Mouse (Mus musculus) ovary, postnatal 10 days (tissue): ENCODE measurements around the gene Ndufaf4.
"Not testable (repeated sequence)": the region's sequence is repeated elsewhere in the genome, so short reads cannot be mapped to it uniquely, and the experiment has no call there.

Experiments
- DNase-seq: peaks from one replicate; pipeline ENCODE4 v3.0.0; 2022; ENCODE audit warnings: low spot score

Gene Ndufaf4

DNA sequence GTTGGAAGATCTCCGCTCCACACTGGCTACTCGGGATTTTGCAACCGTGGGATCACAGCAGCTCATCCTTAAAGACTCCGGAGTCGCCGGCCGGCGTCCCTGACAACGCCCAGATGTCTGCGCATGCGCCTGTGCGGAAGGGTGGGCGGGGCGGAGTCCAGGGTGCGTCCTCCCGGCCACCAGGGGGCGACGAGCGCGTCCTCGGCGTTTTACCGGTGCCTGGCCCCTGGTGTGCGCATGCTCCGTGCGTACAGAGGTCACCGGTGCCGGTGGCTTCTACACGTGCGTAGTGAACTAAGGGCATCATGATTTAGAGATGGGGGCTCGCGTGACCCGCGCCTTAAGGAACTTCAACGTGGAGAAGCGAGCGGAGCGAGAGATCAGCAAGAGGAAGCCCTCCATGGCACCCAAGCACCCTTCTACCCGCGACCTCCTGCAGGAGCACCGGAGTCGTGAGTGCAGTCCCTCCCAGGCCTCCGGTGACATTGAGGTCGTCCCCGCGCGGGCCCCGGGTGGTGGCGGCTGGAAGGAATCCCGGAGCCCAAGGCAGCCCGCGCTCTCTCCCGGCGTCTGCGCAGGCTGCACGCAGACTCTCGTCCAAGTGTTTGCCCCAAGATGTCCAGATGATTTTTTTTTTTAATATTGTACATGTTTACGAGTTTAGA lies at the start of gene Ndufaf4:
Ndufaf4 (plus strand) TSS at position 233 of the 665 bp plus-strand sequence.
- DNase-seq, result peak; percentile 99

DNA sequence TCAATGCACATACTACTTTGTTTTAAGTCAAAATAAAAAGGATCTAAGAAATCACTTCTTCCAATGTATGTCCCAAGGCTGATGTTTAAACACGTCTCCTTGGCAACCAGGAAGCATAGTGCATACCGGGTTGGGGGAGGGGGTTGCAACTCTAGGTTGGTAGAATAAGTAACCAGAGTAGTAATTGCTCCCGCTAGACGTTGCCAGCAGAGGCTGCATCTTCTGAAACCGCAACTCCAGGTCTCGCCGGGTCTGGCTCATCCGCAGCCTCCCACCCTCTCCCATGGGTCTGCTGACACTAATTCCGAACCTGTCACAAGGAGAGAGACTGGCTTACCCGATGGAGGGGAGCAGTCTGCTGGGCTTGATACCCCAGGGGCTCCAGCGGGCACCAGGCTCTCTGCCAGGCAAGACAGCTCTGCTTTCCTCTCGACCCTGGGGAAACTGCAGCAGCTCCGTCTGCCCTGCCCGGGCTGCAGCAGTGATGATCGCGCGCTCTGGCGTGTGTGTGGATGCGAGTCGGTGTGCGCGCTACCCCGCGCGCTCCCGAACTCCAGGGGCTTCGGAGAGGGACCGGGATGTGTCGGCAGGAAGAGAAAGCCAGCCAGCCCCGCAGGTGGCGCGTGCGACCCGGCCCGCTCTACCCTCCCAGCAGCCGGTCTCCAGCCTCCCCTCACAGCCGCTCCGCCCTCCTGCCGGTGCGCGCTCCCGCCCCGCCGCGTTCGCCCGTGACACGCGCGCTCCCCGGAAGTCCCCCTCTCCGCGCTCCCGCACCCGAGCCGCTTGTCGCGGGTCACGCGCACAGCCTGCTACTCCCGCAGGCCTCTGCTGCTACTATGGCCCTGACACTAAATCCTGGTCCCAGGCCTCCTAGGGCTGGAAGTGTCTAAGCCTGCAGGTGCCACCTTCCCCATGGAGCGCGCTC lies 47.2 kb upstream of the Ndufaf4 start, which contains the start of gene Klhl32:
Klhl32 (minus strand) TSS at position 724 of the 925 bp plus-strand sequence.
- peak; percentile 49 for DNase-seq

DNA sequence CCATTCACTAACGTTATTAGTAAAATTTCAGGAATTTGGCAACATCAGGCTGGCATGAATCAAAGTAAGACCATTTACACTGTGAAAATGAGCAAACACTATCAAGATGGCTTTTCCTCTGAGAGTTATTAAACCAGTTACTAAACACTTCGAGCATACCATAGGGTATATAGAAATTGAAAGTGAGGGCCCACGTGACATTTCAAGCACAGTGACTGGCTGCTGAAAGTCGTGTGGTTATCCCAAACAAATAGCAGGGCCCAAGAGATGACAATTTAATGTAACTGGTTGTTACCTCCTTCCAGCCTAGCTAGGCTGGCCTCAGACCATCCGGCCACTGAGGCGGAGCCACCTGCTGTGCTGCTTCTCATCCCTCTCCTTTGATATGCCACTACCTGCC lies 32.2 kb upstream of the Ndufaf4 start:
- DNase-seq, result no peak

DNA sequence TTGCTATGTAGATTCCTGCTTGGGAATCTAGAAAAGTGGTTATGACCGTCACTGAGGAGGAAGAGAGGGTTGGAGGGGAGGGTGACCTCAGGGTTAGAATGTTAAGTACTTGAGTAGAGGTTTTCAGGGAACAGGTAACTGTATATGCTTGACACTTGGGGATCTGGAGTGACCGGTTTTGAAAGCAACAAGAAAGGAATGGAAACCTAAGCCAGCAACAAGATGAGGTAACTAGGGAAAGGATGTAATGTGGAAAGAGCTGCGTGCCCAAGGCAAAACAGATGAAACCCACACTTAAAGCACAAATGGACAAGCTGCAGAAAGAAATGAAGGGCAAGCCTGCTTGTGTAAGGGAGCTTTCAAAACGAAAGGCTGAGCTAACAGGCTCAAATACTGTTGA lies 28.7 kb upstream of the Ndufaf4 start:
- no peak for DNase-seq

DNA sequence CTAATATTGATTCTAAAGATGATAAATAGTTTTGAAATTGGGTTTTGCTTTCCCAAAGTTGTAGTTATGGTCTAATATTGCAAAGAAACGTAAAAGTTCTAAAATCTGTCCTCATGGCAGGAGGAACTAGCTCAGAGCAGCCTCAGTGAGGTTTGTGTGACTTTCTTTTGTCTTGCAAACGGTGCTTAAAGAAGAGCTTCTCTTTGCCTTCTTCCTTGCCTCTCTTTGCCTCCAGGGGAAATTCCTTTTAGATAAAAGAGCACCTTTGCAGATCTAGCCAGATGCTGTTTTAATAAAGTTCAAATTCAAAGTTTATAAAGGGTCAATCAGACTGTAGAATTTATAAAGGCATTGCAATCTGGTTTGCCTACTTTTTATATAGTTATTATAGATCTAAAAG lies 8.5 kb upstream of the Ndufaf4 start:
- DNase-seq, result not testable (repeated sequence)

DNA sequence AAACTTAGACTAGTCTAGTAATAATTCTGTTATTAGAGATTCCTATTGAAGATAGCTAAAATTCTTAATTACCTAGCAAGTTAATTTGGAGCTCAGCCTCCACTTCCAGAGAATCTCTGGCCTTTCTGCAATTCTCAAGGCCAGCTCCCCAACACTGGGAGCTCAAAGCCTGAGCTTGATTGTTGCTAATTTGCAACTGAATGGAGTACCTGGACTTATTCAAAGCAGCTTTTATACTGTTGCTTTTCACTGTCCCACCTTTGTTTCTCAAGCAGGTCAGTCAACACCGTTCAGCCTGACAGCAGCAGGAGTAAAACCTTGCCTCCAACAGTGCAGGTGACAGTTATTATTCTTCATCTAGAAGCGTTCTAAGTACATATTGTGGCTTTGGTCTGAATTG lies 5.6 kb upstream of the Ndufaf4 start:
- DNase-seq, result not testable (repeated sequence)

DNA sequence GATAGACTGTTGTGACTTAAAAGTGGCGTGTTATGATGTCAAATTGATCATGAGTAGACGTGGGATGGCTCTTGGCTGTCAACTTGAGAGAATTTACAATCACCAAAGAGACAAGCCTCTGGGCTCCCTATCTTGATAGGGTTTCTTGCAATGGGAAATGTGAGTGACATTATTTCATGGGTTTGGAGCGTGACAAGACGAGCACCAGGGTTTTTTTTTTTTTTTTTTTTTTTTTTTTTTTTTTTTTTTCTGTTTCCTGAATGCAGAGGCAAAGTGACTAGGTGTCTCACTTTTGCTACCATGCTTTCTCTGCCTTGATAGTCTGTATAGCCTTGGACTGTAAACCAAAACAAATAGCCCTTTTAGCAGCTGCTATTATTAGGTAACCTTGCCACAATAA lies 3.3 kb upstream of the Ndufaf4 start:
- DNase-seq, result no peak

DNA sequence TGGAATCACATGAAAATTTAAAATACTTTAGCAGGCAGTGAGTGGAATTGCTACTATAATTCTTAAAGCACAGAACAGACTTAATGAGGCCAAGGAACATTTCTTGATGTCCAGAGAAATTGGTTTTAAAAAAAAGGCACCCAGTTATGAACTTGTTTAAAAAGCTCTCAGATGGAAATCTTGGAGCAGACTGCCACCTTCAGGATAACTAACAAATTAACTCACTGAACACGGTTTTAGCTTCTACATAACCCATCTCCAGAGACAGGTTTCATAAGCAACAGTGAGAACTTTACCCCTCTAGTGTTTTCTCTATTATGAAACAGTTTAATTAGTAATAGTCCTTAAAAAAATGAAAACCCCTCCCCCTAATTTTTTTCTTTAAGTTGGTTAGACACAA lies 1.1 kb upstream of the Ndufaf4 start:
- DNase-seq, result no peak

DNA sequence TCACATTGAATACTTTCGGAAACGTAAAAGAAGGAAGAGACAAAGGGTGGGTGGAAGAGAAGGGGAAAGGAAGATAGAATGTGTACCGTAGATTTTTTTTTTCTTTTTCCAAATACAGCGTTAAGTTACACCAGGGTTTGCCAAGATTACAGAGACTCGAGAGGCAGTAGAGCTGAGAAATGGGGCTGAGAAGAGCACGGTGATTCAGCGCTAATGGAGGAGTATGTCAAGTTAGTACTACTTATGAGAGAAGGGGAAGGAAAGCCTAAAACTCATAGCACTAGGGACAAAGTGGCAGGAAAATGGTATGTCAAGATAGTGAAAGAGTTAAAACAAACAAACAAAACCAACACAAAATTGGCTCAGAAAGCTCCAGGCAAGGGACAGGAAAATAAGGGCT lies 532 bp upstream of the Ndufaf4 start:
- no peak for DNase-seq

DNA sequence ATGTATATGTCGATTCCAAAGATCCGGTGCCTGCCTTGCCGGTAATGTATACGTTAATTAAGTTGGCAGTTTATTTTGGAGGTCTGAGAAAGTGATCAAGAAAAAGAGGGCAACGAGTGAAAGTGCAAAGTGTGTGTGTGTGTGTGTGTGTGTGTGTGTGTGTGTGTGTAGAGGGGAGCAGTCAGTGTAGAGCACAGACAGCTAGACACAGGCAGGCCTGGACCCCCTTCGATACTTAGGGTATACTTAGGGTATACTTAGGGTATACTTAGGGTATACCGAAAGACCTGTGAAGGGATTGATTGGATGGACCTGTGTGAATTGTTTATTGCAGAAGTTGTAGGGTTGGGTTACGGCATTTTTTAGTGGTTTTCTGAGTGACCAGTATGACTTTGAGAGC lies 753 bp downstream of the Ndufaf4 start:
- DNase-seq, result no peak

DNA sequence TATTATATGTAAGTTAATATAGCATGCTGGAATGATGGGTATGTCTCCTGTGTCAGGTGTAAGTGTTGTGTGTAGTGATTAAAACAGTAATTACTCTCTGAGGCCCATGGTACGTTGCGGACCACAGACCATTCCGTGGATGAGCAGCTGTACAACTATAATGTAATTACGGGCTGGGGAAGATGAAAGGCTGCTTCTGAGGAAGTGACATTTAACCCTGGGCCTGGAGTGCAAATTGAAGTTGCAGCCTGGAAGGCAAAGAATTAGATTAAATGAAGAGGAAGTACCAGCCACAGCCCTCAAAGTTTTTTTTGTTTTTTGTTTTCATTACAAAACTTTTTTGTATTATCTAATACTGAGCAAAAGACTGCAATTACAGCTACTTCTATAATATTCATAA lies 1.3 kb downstream of the Ndufaf4 start:
- no peak for DNase-seq

DNA sequence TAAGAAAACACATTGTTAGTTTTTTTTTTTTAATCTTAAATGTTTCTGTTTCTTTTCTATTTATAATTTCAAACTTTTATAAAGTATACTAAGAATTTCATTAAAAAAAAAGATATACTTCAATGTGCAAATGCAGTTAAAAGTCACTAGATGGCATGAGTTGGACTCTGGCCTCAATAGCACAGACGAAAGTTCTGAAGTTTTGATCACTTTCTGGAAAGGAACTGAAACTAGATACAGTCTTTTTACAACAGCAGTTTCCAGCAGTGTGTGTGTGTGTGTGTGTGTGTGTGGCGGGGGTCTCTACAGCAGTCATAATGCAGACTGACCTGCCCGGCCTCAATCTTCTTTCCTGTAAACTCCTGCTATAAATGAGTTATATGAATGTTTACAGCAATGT lies 9.9 kb downstream of the Ndufaf4 start:
- no peak for DNase-seq

DNA sequence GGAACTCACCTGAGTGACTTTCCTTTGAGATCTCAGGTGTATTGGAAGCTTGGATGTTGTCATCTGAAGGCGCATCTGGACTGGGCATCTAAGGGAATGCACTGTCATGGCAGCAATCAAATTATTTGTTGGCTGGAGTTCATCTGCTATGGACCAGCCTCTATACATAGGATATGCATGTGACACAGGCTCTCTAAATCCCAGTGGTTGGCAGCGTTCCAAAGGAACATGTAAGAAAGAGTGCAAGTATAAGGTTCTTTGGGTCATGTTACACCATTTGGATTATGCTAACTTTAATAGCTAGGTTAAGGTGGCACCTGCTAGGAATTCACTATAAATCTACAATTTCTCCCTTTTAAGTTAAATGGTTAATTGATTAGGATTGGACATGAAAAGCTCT lies 17.7 kb downstream of the Ndufaf4 start:
- DNase-seq, result no peak

DNA sequence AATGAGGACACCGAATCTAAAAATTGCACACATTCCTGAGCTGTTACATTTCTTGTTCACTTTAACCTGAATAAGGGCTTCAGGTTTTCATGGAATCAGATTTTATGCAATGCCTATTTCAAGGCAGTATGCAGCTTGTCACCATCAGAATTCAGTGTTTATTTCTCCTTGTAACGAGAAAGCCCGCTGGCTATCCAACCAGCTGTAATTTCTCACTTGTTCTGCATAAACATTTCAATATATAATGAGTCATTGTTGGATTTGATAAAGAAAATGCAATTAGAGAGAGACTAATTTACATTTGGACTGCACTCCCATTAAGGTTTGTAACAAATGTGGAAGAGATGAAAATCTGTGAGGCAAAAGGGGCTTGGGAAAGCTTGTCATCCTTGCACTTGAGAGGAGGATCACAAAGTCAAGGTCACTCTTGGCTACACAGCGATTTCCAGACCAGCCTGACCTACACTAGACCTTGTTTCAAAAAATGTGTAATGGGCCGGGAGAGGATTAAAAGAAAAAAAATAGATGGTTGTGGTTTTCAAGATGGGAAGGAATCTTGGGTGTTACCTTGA lies 22.2 kb downstream of the Ndufaf4 start:
- DNase-seq, result no peak

DNA sequence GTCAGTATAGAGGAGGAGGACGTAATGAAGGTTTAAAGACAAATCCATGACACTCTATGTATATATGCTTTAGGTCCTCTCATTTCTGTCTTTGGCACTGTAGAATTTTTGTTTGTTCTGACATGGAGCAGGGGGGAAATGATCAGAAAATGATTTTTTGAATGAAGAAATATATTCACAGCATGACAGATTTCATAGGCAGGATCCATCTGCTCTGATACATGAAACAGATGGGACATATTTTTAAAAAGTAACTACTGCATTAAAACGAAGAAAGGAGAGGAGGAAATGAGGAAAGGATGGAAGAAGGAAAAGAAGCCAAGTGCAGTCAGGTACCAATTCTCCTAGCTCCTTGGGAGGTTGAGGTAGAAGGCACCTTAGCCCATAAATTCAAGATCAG lies 26.8 kb downstream of the Ndufaf4 start:
- no peak for DNase-seq

DNA sequence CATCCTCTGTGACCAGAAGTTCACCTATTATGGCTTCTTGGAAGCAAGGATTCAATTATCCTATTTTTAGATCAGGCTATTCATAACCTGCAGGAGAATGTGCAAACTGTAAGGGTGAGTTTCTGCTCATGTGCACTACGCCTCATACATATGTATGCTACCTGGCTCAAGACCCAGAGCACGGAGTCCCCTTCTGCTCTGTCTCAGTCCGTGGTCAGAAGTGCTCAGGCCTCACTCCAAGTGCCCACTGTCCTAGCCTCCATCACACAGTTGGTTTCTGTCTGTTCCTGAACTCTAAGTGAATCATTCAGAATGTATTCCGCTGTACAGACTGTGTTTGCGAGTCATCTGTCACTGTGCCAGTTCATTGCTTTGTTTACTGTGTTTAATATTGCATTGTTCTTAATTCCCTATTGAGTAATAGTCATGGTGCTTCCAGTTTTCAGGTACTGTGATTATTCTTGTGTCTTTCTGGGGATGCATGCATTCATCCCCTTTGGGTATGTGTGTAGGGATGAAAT lies 30.4 kb downstream of the Ndufaf4 start:
- DNase-seq, result no peak

DNA sequence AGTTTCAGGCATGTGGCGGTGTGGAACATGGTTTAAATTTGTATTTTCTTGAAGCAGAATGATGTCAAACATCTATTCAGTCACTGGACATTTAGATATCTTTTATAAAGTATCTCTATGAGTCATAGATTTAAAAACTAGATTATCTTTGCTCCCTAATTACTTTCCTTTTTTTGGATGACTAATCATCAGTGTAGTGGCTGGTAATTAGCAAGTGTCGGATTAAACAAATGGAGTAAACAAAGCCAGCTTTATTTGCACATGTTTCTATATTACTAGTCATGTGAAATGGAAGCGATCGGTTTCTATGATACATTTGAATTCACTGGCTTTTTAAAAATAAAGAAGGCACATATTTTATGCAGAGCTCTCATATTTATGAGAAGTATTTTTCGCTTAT lies 31.0 kb downstream of the Ndufaf4 start:
- DNase-seq, result no peak

DNA sequence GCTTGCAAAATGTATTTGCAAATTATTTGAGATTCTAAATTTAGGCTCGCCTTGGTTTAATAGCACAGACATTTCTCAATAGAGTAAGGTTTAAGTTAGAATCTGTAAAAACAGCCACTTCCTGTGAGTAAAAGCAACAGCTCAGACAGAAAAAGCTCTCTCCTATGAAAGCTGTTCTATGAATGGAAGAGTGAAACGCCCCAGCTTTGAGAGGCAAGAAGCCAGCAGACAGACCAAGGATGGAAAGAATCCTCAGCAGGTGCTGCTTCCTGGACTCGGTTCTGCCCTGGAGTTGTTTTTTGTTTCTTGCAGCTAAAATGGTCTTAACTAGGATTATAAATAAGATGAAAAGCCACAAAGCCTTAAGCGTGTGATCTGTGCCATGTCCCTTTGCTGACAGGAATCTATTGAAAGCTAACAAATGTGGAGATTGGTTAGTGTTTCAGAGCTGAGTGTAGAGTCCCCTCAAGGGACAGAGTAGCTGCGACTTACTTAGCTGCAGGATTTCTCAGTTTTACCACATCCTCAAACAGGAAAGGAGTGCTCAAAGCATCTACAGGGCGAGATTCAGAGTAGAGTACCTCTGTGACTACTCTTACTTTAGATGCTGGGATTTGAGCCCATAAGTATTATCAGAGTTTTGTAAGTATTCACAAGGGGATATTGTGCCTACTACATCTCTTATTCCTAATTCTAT lies 45.0 kb downstream of the Ndufaf4 start:
- no peak for DNase-seq
